Mouse (Mus musculus) limb, embryonic 10.5 days (tissue): ENCODE results near the gene Tmtc1. TPM values are rescaled to one million over a fixed set of nuclear protein-coding genes. Genes with fewer than 3 reads are reported as not detected.

Source experiments
- DNase-seq: peaks from one replicate; pipeline ENCODE4 v3.0.0-alpha.2; 2017; ENCODE audit warnings: low spot score
- H3K27ac ChIP-seq: fragments of 300-500 bp; sonication (generic); 2 replicates; pipeline ENCODE4 v1.5.1; 2016; ENCODE audit warnings: mild to moderate bottlenecking
- H3K27me3 ChIP-seq: fragments of 300-500 bp; sonication (generic); 2 replicates; pipeline ENCODE4 v1.6.1; 2016; ENCODE audit warnings: low read depth, mild to moderate bottlenecking; ENCODE audit not compliant: poor library complexity, severe bottlenecking
- H3K36me3 ChIP-seq: fragments of 300-500 bp; sonication (generic); 2 replicates; pipeline ENCODE4 v1.6.1; 2016; ENCODE audit warnings: mild to moderate bottlenecking, moderate library complexity
- H3K4me1 ChIP-seq: fragments of 300-500 bp; sonication (generic); 2 replicates; pipeline ENCODE4 v1.6.1; 2016
- H3K4me3 ChIP-seq: fragments of 300-500 bp; sonication (generic); 2 replicates; pipeline ENCODE4 v1.5.1; 2016; ENCODE audit warnings: mild to moderate bottlenecking, moderate library complexity
- H3K9me3 ChIP-seq: fragments of 300-500 bp; sonication (generic); replicated peaks from 2 replicates; pipeline ENCODE4 v1.6.1; 2016; ENCODE audit warnings: mild to moderate bottlenecking
- WGBS: fragments of 180-500 bp; shearing (Covaris S2); methylation state at CpG from one replicate; pipeline ENCODE4 v1.1.7; 2016; 5-methylcytosine and 5-hydroxymethylcytosine counted together
- polyA plus RNA-seq: library from polyadenylated mRNA; unstranded; fragments of >200 nt; fragmentation: Nextera tagmentation; extraction: Ambion mirVana; gene quantifications from 2 replicates; pipeline ENCODE4 v1.2.1, GENCODE M21; 2016

The Tmtc1 gene
- polyA plus RNA-seq, 1 experiment from 2014 or later: 1.2 TPM

DNA sequence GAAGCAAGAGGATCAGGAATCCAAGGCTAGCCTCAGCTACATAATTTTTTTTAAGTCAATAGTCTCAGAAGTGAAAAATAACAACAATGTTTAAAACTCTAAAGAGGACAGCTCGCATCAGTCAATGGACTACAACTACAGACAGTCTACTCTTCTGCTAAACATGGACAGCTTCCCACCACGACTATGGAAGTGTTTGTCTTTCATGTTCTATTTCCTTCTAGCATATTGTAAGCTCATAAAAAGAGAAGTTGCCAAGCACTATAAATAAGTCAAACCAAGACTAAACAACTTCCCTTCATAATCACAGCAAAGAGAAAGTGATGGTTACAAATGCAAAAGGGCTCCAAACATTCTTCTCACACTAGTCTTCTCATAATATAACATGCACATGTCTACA is 38.6 kb downstream of the Tmtc1 start:
- Histone ChIP-seq H3K9me3 (no peaks in the 10 kb centered on the region), H3K27me3 (no peaks in the 10 kb centered on the region), H3K27ac (no peak overlapping the region), H3K4me3 (no peak overlapping the region), H3K36me3 (no peaks in the 10 kb centered on the region), H3K4me1 (no peaks in the 10 kb centered on the region)
- 81% methylated on average over 2 of the region's 2 CpGs for WGBS
- DNase-seq: no peak

- Histone ChIP-seq H3K4me1 (no peaks in the 10 kb centered on the region), H3K4me3 (no peak overlapping the region), H3K9me3 (no peaks in the 10 kb centered on the region), H3K27ac (no peak overlapping the region), H3K27me3 (no peaks in the 10 kb centered on the region), H3K36me3 (no peaks in the 10 kb centered on the region)
- WGBS: 63% methylated on average over 1 of the region's 1 CpGs
- DNase-seq: no peak
Observed at GRCm38 (mm10) chr6:148404500-148404899, 39.7 kb downstream of the Tmtc1 start.

- Histone ChIP-seq H3K27me3 (no peaks in the 10 kb centered on the region), H3K27ac (no peak overlapping the region), H3K36me3 (no peaks in the 10 kb centered on the region), H3K4me3 (no peak overlapping the region), H3K9me3 (no peaks in the 10 kb centered on the region), H3K4me1 (no peaks in the 10 kb centered on the region)
- WGBS: 85% methylated on average over 3 of the region's 3 CpGs
- DNase-seq: no peak
Observed at GRCm38 (mm10) chr6:148403761-148404160, 40.4 kb downstream of the Tmtc1 start.

DNA sequence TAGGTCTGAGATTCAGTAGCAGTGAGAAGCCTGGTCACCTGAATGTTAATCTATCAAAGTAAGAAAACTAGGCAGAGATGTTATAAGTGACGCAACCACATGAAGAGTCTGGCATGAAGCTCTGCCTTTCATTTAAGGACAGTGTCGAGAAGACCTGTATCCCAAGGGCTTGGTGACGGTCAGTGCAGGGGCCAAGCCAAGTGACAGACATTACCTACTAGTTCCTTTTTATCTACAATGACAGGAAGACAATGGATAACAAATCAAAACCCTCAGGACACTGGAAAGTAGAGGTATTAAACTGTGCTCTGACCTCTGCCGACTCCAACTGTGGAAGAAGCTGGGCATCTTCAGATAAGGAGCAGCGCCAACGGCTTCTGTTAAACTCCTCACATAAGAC is 43.2 kb downstream of the Tmtc1 start:
- no peak for DNase-seq
- Histone ChIP-seq H3K27me3 (no peaks in the 10 kb centered on the region), H3K4me1 (no peaks in the 10 kb centered on the region), H3K27ac (no peak overlapping the region), H3K4me3 (no peak overlapping the region), H3K9me3 (no peaks in the 10 kb centered on the region), H3K36me3 (no peaks in the 10 kb centered on the region)
- WGBS: 92% methylated on average over 6 of the region's 6 CpGs

GRCm38 (mm10) chr6:148399541-148399940 is 44.6 kb downstream of the Tmtc1 start:
- H3K27ac ChIP-seq: no peak overlapping the region
- H3K36me3 ChIP-seq: no peaks in the 10 kb centered on the region
- H3K9me3 ChIP-seq: no peaks in the 10 kb centered on the region
- WGBS: 91% methylated on average over 2 of the region's 2 CpGs
- no peak for DNase-seq
- H3K4me1 ChIP-seq: no peaks in the 10 kb centered on the region
- no peaks in the 10 kb centered on the region for H3K27me3 ChIP-seq
- H3K4me3 ChIP-seq: no peak overlapping the region

- WGBS: 98% methylated on average over 2 of the region's 2 CpGs
- H3K36me3 ChIP-seq: no peaks in the 10 kb centered on the region
- H3K27me3 ChIP-seq: no peaks in the 10 kb centered on the region
- H3K4me1 ChIP-seq: no peaks in the 10 kb centered on the region
- H3K27ac ChIP-seq: no peak overlapping the region
- DNase-seq: no peak
- H3K9me3 ChIP-seq: no peaks in the 10 kb centered on the region
- H3K4me3 ChIP-seq: no peak overlapping the region
Observed at GRCm38 (mm10) chr6:148398888-148399287, 45.3 kb downstream of the Tmtc1 start.

- H3K4me1 ChIP-seq: peaks cover 2% of the 10 kb centered on the region; the same call in 1 of the 2 replicates
- 94% methylated on average over 5 of the region's 5 CpGs for WGBS
- no peaks in the 10 kb centered on the region for H3K36me3 ChIP-seq
- H3K4me3 ChIP-seq: no peak overlapping the region
- no peaks in the 10 kb centered on the region for H3K9me3 ChIP-seq
- no peak overlapping the region for H3K27ac ChIP-seq
- no peak for DNase-seq
- H3K27me3 ChIP-seq: 0 out of 2 replicates have a peak, but pooled peaks cover 3% of the 10 kb centered on the region
Observed at GRCm38 (mm10) chr6:148397270-148397669, 46.9 kb downstream of the Tmtc1 start.

- no peaks in the 10 kb centered on the region for H3K9me3 ChIP-seq
- peaks cover 12% of the 10 kb centered on the region for H3K4me1 ChIP-seq
- H3K4me3 ChIP-seq: no peak overlapping the region
- no peak overlapping the region for H3K27ac ChIP-seq
- no peaks in the 10 kb centered on the region for H3K36me3 ChIP-seq
- WGBS: 93% methylated on average over 3 of the region's 3 CpGs
- no peak for DNase-seq
- 0 out of 2 replicates have a peak, but pooled peaks cover 3% of the 10 kb centered on the region for H3K27me3 ChIP-seq
Observed at GRCm38 (mm10) chr6:148395272-148395671, 48.9 kb downstream of the Tmtc1 start.

- Histone ChIP-seq H3K27ac (no peak overlapping the region), H3K4me1 (peaks cover 12% of the 10 kb centered on the region), H3K4me3 (no peak overlapping the region), H3K9me3 (no peaks in the 10 kb centered on the region), H3K36me3 (no peaks in the 10 kb centered on the region), H3K27me3 (0 out of 2 replicates have a peak, but pooled peaks cover 3% of the 10 kb centered on the region)
- 86% methylated on average over 3 of the region's 3 CpGs for WGBS
- DNase-seq: no peak
Observed at GRCm38 (mm10) chr6:148394294-148394693, 49.9 kb downstream of the Tmtc1 start.

DNA sequence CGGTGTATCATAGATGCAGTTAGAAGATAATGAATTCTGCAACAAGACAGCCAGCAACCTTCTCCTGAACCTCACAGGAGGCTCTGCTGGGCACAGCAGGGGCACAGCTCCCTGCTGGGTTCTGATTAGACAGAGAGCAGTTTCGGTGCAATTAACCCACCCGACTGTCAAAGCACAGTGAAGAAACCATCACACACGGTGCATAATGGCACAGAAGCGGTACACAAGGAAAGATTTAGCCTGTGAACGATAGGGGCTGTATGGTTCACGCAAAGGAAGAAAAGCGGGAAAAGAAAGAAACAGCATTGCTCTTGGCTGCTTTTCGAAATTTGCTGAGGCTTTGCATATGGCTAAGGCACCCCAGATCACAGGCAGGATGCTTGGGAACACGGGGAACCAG is 52.0 kb downstream of the Tmtc1 start:
- Histone ChIP-seq H3K36me3 (no peaks in the 10 kb centered on the region), H3K27ac (no peak overlapping the region), H3K4me3 (no peak overlapping the region), H3K9me3 (no peaks in the 10 kb centered on the region), H3K27me3 (0 out of 2 replicates have a peak, but pooled peaks cover 3% of the 10 kb centered on the region), H3K4me1 (peaks cover 12% of the 10 kb centered on the region)
- WGBS: 52% methylated on average over 10 of the region's 10 CpGs
- no peak for DNase-seq

- Histone ChIP-seq H3K27ac (0 out of 2 replicates have a peak overlapping the region, but pooled peaks have one; percentile 36), H3K27me3 (0 out of 2 replicates have a peak, but pooled peaks cover 3% of the 10 kb centered on the region)
- 91% methylated on average over 7 of the region's 7 CpGs for WGBS
Observed at GRCm38 (mm10) chr6:148391286-148391685, 52.9 kb downstream of the Tmtc1 start.

DNA sequence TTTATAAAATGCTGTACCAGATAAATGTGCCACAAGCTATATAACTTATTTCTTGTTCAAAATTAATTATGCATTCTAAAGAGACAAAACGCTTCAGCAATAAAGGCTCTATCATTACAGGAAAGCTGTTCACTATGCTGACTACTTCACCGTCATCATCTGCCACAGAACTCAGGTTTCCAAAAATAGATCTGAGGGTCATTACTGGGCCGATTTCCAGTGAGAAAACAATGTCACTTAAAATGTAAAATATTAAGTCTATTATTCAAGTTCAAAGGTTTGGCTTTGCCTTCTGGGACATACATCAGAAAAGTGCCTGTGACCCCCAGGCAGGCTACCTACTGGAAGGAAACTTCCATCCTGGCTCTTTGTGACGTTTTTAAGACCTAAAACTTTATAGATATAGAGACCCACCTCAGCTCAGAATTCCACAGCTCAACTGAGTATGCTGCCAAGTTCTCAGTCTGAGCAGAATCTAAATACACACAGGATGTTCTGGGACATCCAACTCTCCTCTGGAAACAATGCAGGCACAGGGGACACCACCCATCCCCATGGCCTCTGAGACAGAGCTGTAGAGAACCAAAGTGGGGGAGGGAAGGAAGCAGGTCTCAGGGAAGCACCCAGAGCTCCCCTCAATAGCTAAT is 53.4 kb downstream of the Tmtc1 start:
- H3K9me3 ChIP-seq: no peaks in the 10 kb centered on the region
- H3K4me3 ChIP-seq: no peak overlapping the region
- H3K36me3 ChIP-seq: no peaks in the 10 kb centered on the region
- H3K4me1 ChIP-seq: peaks cover 12% of the 10 kb centered on the region
- no peak for DNase-seq
- H3K27me3 ChIP-seq: 0 out of 2 replicates have a peak, but pooled peaks cover 3% of the 10 kb centered on the region
- 71% methylated on average over 4 of the region's 4 CpGs for WGBS
- H3K27ac ChIP-seq: no peak overlapping the region

More at GRCm38 (mm10) chr6:148391286-148391685, 52.9 kb downstream of the Tmtc1 start:
- Histone ChIP-seq H3K4me1 (peaks cover 12% of the 10 kb centered on the region), H3K9me3 (no peaks in the 10 kb centered on the region), H3K36me3 (no peaks in the 10 kb centered on the region), H3K4me3 (no peak overlapping the region)
- no peak for DNase-seq

- Histone ChIP-seq H3K4me3 (no peak overlapping the region), H3K4me1 (peaks cover 12% of the 10 kb centered on the region), H3K27ac (no peak overlapping the region), H3K9me3 (no peaks in the 10 kb centered on the region), H3K27me3 (0 out of 2 replicates have a peak, but pooled peaks cover 3% of the 10 kb centered on the region), H3K36me3 (no peaks in the 10 kb centered on the region)
- DNase-seq: no peak
- 63% methylated on average over 1 of the region's 1 CpGs for WGBS
Observed at GRCm38 (mm10) chr6:148387990-148388389, 56.2 kb downstream of the Tmtc1 start.
